Mouse (Mus musculus): Measurements from ENCODE around the gene Rangrf.

DNA sequence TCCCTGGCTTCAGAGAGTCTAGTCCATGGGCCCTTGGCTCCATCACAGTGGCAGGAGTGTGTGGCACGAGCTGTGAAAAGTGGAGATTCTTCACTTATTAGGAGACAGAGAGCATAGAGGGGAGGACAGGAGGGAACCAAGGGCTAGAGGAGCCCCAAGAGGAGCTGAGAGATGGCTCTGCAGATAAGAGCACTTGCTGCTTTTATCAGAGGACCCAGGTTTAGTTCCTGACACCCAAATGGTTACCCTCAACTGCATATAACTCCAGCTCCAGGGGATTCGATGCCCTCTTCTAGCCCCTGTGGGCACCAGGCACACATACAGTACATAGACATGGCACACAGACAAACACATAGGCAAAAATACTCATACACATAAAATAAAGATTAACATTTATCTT lies 50.2 kb downstream of the Rangrf start:
- TF ChIP-seq CTCF (IDR thresholded peaks at IDR 0.05; ENCODE audit: control insufficient read depth, insufficient read depth, insufficient replicate concordance, low read depth, low read length) (no peak), POLR2A (IDR thresholded peaks at IDR 0.05; ENCODE audit: control insufficient read depth, low read depth, low read length) (no peak)

All from testis, adult 2 months (tissue).